Mouse (Mus musculus) cerebellum, adult 9-10 months (tissue): ENCODE results near the gene Zfp148.
"Not testable (repeated sequence)": the region's sequence is repeated elsewhere in the genome, so short reads cannot be mapped to it uniquely, and the experiment has no call there.

ENCODE experiments used
- DNase-seq: peaks from one replicate; pipeline ENCODE4 v3.0.0; 2022

Zfp148 gene

GRCm38 (mm10) chr16:33382341-33382740 lies 1.7 kb downstream of the Zfp148 start:
- no peak for DNase-seq

- no peak for DNase-seq
Measured at GRCm38 (mm10) chr16:33383584-33383983, 2.9 kb downstream of the Zfp148 start.

GRCm38 (mm10) chr16:33384057-33384456 lies 3.4 kb downstream of the Zfp148 start:
- not testable (repeated sequence) for DNase-seq

GRCm38 (mm10) chr16:33387013-33387412 lies 6.4 kb downstream of the Zfp148 start:
- DNase-seq, result no peak

GRCm38 (mm10) chr16:33387420-33387819 lies 6.8 kb downstream of the Zfp148 start:
- DNase-seq, result no peak

- no peak for DNase-seq
Measured at GRCm38 (mm10) chr16:33399913-33400782, 19.5 kb downstream of the Zfp148 start.

GRCm38 (mm10) chr16:33400943-33401342 lies 20.3 kb downstream of the Zfp148 start:
- no peak for DNase-seq

GRCm38 (mm10) chr16:33403258-33403657 lies 22.6 kb downstream of the Zfp148 start:
- DNase-seq, result no peak

- DNase-seq, result no peak
Measured at GRCm38 (mm10) chr16:33404055-33404454, 23.4 kb downstream of the Zfp148 start.

GRCm38 (mm10) chr16:33405487-33405886 lies 24.9 kb downstream of the Zfp148 start:
- DNase-seq, result no peak

- peak; percentile 82 for DNase-seq
Measured at GRCm38 (mm10) chr16:33410151-33410550, 29.5 kb downstream of the Zfp148 start.

- DNase-seq, result no peak
Measured at GRCm38 (mm10) chr16:33410605-33411004, 30.0 kb downstream of the Zfp148 start.

GRCm38 (mm10) chr16:33414191-33414590 lies 33.6 kb downstream of the Zfp148 start:
- peak; percentile 31 for DNase-seq

GRCm38 (mm10) chr16:33415607-33416006 lies 35.0 kb downstream of the Zfp148 start:
- no peak for DNase-seq

- no peak for DNase-seq
Measured at GRCm38 (mm10) chr16:33428327-33428726, 47.7 kb downstream of the Zfp148 start.

GRCm38 (mm10) chr16:33431660-33432059 lies 51.0 kb downstream of the Zfp148 start:
- no peak for DNase-seq

- DNase-seq, result peak; percentile 80
Measured at GRCm38 (mm10) chr16:33441065-33441464, 60.4 kb downstream of the Zfp148 start.

- DNase-seq, result peak; percentile 55
Measured at GRCm38 (mm10) chr16:33446830-33447229, 66.2 kb downstream of the Zfp148 start.

GRCm38 (mm10) chr16:33453826-33454225 lies 73.2 kb downstream of the Zfp148 start:
- DNase-seq, result no peak

GRCm38 (mm10) chr16:33454306-33454705 lies 73.7 kb downstream of the Zfp148 start:
- DNase-seq, result no peak

- DNase-seq, result no peak
Measured at GRCm38 (mm10) chr16:33455263-33455910, 74.8 kb downstream of the Zfp148 start.

GRCm38 (mm10) chr16:33459101-33459500 lies 78.5 kb downstream of the Zfp148 start:
- peak; percentile 34 for DNase-seq

- DNase-seq, result no peak
Measured at GRCm38 (mm10) chr16:33461416-33461815, 80.8 kb downstream of the Zfp148 start.
